ENCODE assay signal across 23 mouse cellular contexts in genomic region chr9:72705270-72705669, GRCm38 (mm10).
"Had no signal": no experiment of that assay in that cellular context is flagged by ENCODE, and none has a peak within 500 bp of the region (broad histone marks: within the 10 kb centered on the region; RNA-seq: fewer than 3 reads in every experiment).

No protein-coding gene starts in this region.

- H3K4me2 ChIP-seq: heart, embryonic 12.5 days; hindbrain, embryonic 13.5 days; hindbrain, embryonic 15.5 days; kidney, embryonic 15.5 days; limb, embryonic 13.5 days; limb, embryonic 15.5 days; liver, embryonic 13.5 days had no signal

- H3K9me3 ChIP-seq: heart, embryonic 10.5 days; heart, embryonic 12.5 days; hindbrain, embryonic 13.5 days; hindbrain, embryonic 15.5 days; kidney, embryonic 15.5 days; limb, embryonic 13.5 days; limb, embryonic 15.5 days; liver, embryonic 13.5 days had no signal

- H3K27me3 ChIP-seq: heart, embryonic 12.5 days; hindbrain, embryonic 13.5 days; hindbrain, embryonic 15.5 days; kidney, embryonic 15.5 days; limb, embryonic 13.5 days; limb, embryonic 15.5 days; liver, embryonic 13.5 days had no signal

- H3K4me3 ChIP-seq: heart, embryonic 10.5 days; heart, embryonic 12.5 days; hindbrain, embryonic 13.5 days; hindbrain, embryonic 15.5 days; kidney, embryonic 15.5 days; left cerebral cortex, adult 2 months; limb, embryonic 13.5 days; limb, embryonic 15.5 days; liver, embryonic 13.5 days had no signal

- H3K27ac ChIP-seq: heart, embryonic 10.5 days; hindbrain, embryonic 13.5 days; hindbrain, embryonic 15.5 days; hindbrain, postnatal 0 days; kidney, embryonic 15.5 days; kidney, postnatal 0 days; left cerebral cortex, adult 2 months; limb, embryonic 13.5 days; limb, embryonic 15.5 days; liver, embryonic 13.5 days had no signal

- H3K9ac ChIP-seq: heart, embryonic 12.5 days; hindbrain, embryonic 13.5 days; hindbrain, embryonic 15.5 days; kidney, embryonic 15.5 days; limb, embryonic 13.5 days; limb, embryonic 15.5 days; liver, embryonic 13.5 days had no signal

- DNase-seq: gastrocnemius, postnatal 10 days; gastrocnemius, postnatal 25 days; heart, adult 18-20 months; heart, postnatal 10 days; heart, postnatal 36 days; kidney, adult 11 months; kidney, adult 2 months; kidney, adult 9 months; kidney, postnatal 14 days; kidney, postnatal 36 days; liver, embryonic 13.5 days had no signal

- ATAC-seq: forebrain, embryonic 16.5 days; hindbrain, postnatal 0 days; intestine, embryonic 16.5 days had no signal
